Mouse (Mus musculus): ENCODE measurements around the gene Ifih1. TPM values are rescaled to one million over a fixed set of nuclear protein-coding genes. Genes with fewer than 3 reads are reported as not detected.

Gene Ifih1
- polyA plus RNA-seq, 1 experiment from 2014 or later = 3.2 TPM

DNA sequence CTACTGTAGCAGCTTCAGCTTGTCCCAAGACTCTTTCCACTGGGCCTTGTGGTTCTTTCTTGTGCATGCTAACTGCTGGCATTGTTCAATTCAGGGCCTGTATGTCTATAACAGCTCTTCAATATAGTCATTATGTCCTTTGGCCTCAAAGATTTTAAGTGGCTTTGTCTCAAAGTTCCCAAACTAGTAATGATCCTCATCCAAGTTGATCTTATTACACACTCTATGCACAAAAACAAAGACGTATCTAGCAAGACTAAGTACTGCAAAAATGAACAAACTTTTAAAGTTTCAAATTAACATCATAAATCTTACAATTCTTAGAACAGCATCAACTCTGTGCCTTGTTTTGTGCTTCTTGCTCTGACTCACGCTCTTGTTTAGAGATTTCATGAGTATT lies 51.6 kb downstream of the Ifih1 start:
- no peaks in the 10 kb centered on the region for H3K27me3 ChIP-seq
- CTCF ChIA-PET = no interaction called here
- in situ Hi-C loops (cut with MboI; ENCODE audit: low pct_unique_long_range_greater_than_20kb) = no loop called here
- POLR2A ChIA-PET = no interaction called here
- TF ChIP-seq CTCF (IDR thresholded peaks at IDR 0.05) = no peak
- ATAC-seq = no peak
- no peak for DNase-seq (ENCODE audit: low read depth, low spot score)

- ChIA-PET CTCF (interaction anchor here (0.7 kb wide), 1 partner anchor 13 kb away, joined by 3 read pairs; no protein-coding TSS in a partner anchor), POLR2A (no interaction called here)
- DNase-seq (ENCODE audit: low read depth, low spot score) (no peak), ATAC-seq (no peak)
- in situ Hi-C loops (cut with MboI; ENCODE audit: low pct_unique_long_range_greater_than_20kb) = no loop called here
- no peak for TF ChIP-seq CTCF (IDR thresholded peaks at IDR 0.05)
- H3K27me3 ChIP-seq = no peaks in the 10 kb centered on the region
Observed at GRCm38 (mm10) chr2:62591555-62591954, 54.5 kb downstream of the Ifih1 start.

DNA sequence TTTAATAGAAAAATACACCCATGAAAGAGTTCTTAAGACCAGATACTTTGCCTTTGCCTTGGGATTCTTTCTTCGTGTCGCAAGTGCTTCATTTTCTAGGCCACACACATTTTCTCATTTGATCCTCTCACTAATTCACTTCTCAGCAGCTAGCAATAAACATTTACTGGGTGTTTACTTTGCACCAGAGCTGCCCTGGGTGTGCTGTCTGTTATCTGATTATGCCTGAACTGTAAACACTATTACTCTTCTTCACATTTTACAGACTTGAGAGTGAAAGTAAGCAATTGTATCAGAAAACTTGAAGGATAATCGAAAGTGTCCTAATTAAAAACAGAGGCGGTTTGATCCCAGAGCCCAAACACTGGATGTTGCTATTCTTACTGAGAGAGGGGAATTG lies 56.7 kb downstream of the Ifih1 start:
- ChIA-PET CTCF (no interaction called here), POLR2A (no interaction called here)
- H3K27me3 ChIP-seq = no peaks in the 10 kb centered on the region
- DNase-seq (ENCODE audit: low read depth, low spot score) (no peak), ATAC-seq (no peak)
- TF ChIP-seq CTCF (IDR thresholded peaks at IDR 0.05) = no peak
- in situ Hi-C loops (cut with MboI; ENCODE audit: low pct_unique_long_range_greater_than_20kb) = no loop called here

GRCm38 (mm10) chr2:62585769-62586168 lies 60.3 kb downstream of the Ifih1 start:
- POLR2A ChIA-PET = no interaction called here
- ATAC-seq (no peak), DNase-seq (ENCODE audit: low read depth, low spot score) (no peak)
- CTCF ChIA-PET = no interaction called here
- TF ChIP-seq CTCF (IDR thresholded peaks at IDR 0.05) = no peak
- in situ Hi-C loops (cut with MboI; ENCODE audit: low pct_unique_long_range_greater_than_20kb) = no loop called here
- H3K27me3 ChIP-seq = no peaks in the 10 kb centered on the region

- CTCF ChIA-PET = interaction anchor here (1.9 kb wide), 1 partner anchor 12 kb away, joined by 5 read pairs; no protein-coding TSS in a partner anchor
- no peak for TF ChIP-seq CTCF (IDR thresholded peaks at IDR 0.05)
- POLR2A ChIA-PET = no interaction called here
- ATAC-seq (no peak), DNase-seq (ENCODE audit: low read depth, low spot score) (no peak)
- in situ Hi-C loops (cut with MboI; ENCODE audit: low pct_unique_long_range_greater_than_20kb) = no loop called here
- H3K27me3 ChIP-seq = no peaks in the 10 kb centered on the region
Observed at GRCm38 (mm10) chr2:62574962-62575361, 71.1 kb downstream of the Ifih1 start.

DNA sequence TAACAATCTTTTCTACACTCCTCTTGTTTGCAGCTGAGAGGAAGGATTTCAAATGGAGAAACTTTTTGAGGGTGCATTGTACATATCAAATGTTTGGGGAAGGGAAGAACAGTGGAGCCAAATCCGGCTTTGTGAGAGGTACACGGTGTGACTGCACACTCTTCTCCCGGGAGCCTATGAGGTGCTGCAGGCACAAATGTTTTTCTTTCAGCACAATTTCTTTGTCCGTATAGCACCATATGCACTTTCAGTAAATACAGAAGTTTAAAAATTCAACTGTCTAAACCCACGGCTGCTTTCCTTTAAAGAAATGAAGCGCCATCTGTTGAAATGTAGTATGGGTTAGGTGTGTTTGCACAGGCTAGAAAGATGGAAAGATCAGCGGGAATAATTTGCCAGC lies 71.8 kb downstream of the Ifih1 start:
- in situ Hi-C loops (cut with MboI; ENCODE audit: low pct_unique_long_range_greater_than_20kb) = no loop called here
- no peak for ATAC-seq
- no peak for DNase-seq (ENCODE audit: low read depth, low spot score)
- ChIA-PET POLR2A (no interaction called here), CTCF (no interaction called here)
- H3K27me3 ChIP-seq = no peaks in the 10 kb centered on the region
- no peak for TF ChIP-seq CTCF (IDR thresholded peaks at IDR 0.05)

DNA sequence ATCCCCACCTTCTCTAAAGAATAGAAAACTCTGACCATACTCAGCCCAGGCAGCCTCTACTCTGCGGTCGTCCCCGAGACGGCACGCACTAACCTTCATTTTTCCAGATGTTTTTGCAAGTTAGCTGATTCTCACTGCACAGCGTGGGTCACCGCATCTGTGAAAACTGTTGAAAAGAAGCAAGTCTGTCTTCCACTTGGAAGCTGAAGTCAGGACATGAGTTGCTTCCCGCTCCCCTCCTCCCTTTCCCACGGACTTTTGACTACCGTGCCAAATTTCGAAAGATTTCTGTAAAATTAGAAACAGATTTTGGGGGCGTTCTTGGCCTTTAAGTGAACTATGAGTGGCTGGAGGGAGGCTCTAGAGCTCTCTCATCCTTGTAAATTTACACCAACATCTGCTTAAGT lies 72.3 kb downstream of the Ifih1 start, which contains the start of gene Fap:
Gene Fap, minus strand, starts transcription at position 323 of the 407 bp plus-strand sequence.
- POLR2A ChIA-PET = no interaction called here
- no peaks in the 10 kb centered on the region for H3K27me3 ChIP-seq
- in situ Hi-C loops (cut with MboI; ENCODE audit: low pct_unique_long_range_greater_than_20kb) = no loop called here

GRCm38 (mm10) chr2:62573099-62573752 lies 72.8 kb downstream of the Ifih1 start:
- in situ Hi-C loops (cut with MboI; ENCODE audit: low pct_unique_long_range_greater_than_20kb) = no loop called here
- no peak for TF ChIP-seq CTCF (IDR thresholded peaks at IDR 0.05)
- POLR2A ChIA-PET = no interaction called here
- DNase-seq (ENCODE audit: low read depth, low spot score) (no peak), ATAC-seq (no peak)
- CTCF ChIA-PET = no interaction called here
- H3K27me3 ChIP-seq = no peaks in the 10 kb centered on the region

More for the DNA sequence above, 72.3 kb downstream of the Ifih1 start, which contains the start of gene Fap:
- DNase-seq (ENCODE audit: low read depth, low spot score) (no peak), ATAC-seq (no peak)
- TF ChIP-seq CTCF (IDR thresholded peaks at IDR 0.05) = no peak
- CTCF ChIA-PET = no interaction called here

DNA sequence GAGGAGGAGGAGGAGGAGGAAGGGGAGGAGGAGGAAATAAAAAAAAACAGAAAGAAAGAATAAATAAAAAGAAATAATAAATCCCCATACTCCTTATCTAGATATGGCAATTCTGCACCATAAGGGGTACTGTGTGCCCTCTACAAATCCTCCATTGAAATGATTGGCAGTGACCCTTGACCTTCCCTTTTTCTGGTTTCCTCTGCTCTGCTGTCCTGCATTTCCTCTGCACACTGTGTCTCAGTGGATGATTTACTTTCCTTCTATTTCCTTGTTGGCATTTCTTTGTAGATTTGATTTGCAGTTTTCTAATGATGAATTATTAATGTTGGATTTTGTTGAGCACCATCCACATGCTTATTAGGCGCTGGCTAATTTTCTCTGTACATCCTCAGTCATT lies 81.4 kb downstream of the Ifih1 start:
- ATAC-seq = no peak
- CTCF ChIA-PET = no interaction called here
- no peak for DNase-seq (ENCODE audit: low read depth, low spot score)
- peaks cover 5% of the 10 kb centered on the region for H3K27me3 ChIP-seq
- TF ChIP-seq CTCF (IDR thresholded peaks at IDR 0.05) = no peak
- POLR2A ChIA-PET = no interaction called here
- in situ Hi-C loops (cut with MboI; ENCODE audit: low pct_unique_long_range_greater_than_20kb) = no loop called here

DNA sequence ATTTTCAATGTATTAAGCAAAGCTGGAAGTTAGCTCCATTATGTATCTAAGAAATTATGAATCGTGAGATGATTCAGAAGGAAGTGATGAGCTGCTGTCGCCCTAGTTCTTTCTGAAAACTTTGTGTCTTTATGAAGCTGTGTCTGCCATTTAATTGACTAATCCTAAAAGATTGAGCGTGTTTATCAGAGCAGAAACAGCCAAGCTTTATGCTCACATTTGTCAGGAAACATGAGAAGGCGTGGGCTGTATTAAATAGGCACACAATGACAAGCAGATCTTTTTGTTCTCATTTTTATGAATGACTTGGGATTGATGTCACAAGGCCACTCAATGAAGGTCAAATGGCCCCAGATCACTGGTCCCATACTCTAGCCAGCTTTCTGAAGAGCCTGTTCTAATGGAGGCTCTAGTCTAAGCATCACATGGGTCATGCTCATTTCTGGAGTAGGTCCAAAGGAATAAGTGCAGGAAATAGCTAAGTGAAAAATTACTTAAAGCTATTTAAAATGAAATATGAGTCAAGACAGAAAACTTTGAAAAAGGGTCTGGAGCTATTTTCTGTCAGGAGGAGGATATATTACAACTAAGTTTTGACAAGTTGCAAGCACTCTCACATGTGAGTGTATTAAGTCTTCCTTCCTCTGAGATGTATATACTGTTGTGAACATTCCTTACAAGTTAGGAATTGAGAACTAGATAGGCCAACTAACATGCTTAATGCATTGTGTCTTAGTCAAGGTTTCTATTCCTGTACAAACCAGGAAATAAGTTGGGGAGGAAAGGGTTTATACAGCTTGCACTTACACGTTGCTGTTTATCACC lies 83.2 kb downstream of the Ifih1 start:
- in situ Hi-C loops (cut with MboI; ENCODE audit: low pct_unique_long_range_greater_than_20kb) = no loop called here
- ChIA-PET POLR2A (no interaction called here), CTCF (interaction anchor here (0.6 to 1.8 kb wide), 5 partner anchors 9 to 28 kb away, joined by 3 to 5 read pairs (median 3); no protein-coding TSS in a partner anchor)
- DNase-seq (ENCODE audit: low read depth, low spot score) (no peak), ATAC-seq (no peak)
- TF ChIP-seq CTCF (IDR thresholded peaks at IDR 0.05) = no peak
- H3K27me3 ChIP-seq = peaks cover 5% of the 10 kb centered on the region

DNA sequence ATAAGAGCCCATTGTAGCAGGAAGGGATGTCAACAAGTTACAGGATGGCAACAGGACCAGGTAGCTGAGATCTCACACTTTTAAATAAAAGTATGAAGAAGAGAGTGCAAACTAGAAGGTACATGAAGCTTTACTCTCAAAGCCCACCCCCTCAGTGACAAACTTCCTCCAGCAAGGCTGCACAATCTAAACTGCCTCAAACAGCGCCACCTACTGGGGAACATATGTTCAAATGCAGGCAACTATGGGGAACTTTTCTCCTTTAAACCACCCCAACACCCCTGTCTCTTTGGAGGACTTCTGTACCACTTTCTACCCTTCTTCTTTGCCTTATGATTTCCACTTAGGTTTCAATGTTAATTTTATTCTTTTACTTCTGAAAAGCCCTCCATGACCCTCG lies 88.6 kb downstream of the Ifih1 start:
- no peak for ATAC-seq
- in situ Hi-C loops (cut with MboI; ENCODE audit: low pct_unique_long_range_greater_than_20kb) = no loop called here
- no peaks in the 10 kb centered on the region for H3K27me3 ChIP-seq
- POLR2A ChIA-PET = no interaction called here
- CTCF ChIA-PET = interaction anchor here (0.7 to 2.4 kb wide), 3 partner anchors 9 to 97 kb away, joined by 3 to 12 read pairs (median 4); no protein-coding TSS in a partner anchor
- TF ChIP-seq CTCF (IDR thresholded peaks at IDR 0.05) = peak; percentile 45
- no peak for DNase-seq (ENCODE audit: low read depth, low spot score)

Measured in Patski (cell line).